1 mouse cellular context compared by ENCODE assay signal in genomic region chr3:152929788-152930281, GRCm38 (mm10).
TF ChIP-seq lines count a peak whose summit lies in the region.

No protein-coding gene starts in this region.

TF ChIP-seq in CH12.LX, 34 proteins besides CTCF, POLR2A, EP300 and RAD21 (continued from another document):
- TF ChIP-seq ZMIZ1 (IDR thresholded peaks at IDR 0.05; ENCODE audit: low read depth, low read length), result peak; percentile 98
- no peak for TF ChIP-seq UBTF (IDR thresholded peaks at IDR 0.05; ENCODE audit: low read depth, low read length)
- TF ChIP-seq MEF2A (IDR thresholded peaks at IDR 0.05; ENCODE audit: borderline replicate concordance, low read depth, low read length), result peak; percentile 69; the same call in 1 of the 2 replicates
- TF ChIP-seq MAZ (IDR thresholded peaks at IDR 0.05; ENCODE audit: low read depth, low read length), result peak; percentile 86
- 0 out of 2 replicates have a peak, but pooled peaks have one; percentile 72 for TF ChIP-seq KAT2A (IDR thresholded peaks at IDR 0.05; ENCODE audit: insufficient replicate concordance, low read length)
- 0 out of 2 replicates have a peak, but pooled peaks have one; percentile 17 for TF ChIP-seq MAFK (IDR thresholded peaks at IDR 0.05; ENCODE audit: insufficient replicate concordance, low read length)
TF ChIP-seq in CH12.LX: peak in this region for 24.
